Mouse (Mus musculus) spleen, embryonic (tissue): ENCODE data around the gene Hs3st2.

Experiments used
- CTCF ChIA-PET: fragments of 350-600 bp; sonication (Branson Sonifier 250); formaldehyde crosslinking; loops from one replicate; lab custom pipeline; 2022; lab: Charles Lee

Gene Hs3st2

GRCm38 (mm10) chr7:121456716-121457115 is 65.1 kb downstream of the Hs3st2 start:
- CTCF ChIA-PET = interaction anchor here (0.6 kb wide), 1 partner anchor 259 kb away, joined by 4 read pairs; no protein-coding TSS in a partner anchor

DNA sequence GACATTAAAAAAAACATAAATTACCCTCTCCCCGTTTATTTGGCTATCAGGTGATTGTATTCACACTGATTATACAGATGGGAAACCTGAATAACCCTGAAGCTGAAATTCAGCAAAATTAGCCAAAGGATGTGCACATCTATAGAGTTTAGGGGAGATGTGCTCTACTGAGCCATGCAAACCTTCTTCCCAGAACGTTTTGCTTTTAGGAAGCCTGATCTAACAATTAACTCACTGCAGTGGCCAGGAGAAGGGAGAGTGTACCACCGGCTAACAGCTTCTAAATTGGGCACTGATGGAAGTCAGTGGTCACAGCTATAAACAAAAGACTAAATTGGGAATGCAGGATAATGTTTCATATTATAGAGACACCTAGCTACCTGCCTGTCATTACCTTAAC is 66.4 kb downstream of the Hs3st2 start:
- CTCF ChIA-PET = no interaction called here

DNA sequence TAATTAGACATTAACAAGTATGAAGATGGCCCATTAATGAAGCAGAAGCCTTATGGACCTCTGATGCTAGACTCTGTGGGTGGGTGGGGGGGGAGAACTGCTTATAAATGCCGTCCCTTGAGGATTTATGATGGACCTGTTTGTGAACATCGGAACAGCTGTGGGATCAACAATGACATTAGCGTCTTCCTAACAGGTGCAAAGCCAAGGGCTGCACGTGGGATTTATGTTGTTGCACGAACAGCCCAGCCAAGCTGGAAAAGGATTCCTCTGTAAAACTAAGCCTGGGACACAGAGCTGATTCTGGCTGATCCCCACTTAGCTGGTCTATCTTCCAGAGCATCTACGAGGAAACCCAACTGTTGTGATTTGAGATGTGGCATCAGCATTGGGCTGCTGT is 69.0 kb downstream of the Hs3st2 start:
- CTCF ChIA-PET = no interaction called here

GRCm38 (mm10) chr7:121464441-121464840 is 72.8 kb downstream of the Hs3st2 start:
- CTCF ChIA-PET = no interaction called here

DNA sequence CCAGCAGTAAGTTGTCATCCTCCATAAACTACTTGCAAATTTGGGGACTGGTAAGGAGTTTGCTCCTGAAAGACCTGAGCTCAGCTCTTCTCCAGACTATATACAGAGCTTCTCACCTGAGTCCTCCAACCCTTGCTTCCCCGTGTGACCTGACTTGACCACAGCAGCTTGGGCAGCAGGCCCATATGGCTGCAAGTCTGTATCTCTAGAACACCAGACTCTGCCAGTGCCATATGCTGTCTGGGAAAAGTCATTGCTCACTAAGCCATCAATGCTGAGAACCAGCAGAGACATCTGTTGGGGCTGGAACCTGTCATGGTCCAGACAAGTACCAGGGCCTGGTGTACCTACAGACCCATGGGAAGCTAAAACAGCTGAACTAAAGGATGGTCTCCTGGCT is 73.5 kb downstream of the Hs3st2 start:
- CTCF ChIA-PET = interaction anchor here (1.1 kb wide), 1 partner anchor 15 kb away, joined by 3 read pairs; no protein-coding TSS in a partner anchor

DNA sequence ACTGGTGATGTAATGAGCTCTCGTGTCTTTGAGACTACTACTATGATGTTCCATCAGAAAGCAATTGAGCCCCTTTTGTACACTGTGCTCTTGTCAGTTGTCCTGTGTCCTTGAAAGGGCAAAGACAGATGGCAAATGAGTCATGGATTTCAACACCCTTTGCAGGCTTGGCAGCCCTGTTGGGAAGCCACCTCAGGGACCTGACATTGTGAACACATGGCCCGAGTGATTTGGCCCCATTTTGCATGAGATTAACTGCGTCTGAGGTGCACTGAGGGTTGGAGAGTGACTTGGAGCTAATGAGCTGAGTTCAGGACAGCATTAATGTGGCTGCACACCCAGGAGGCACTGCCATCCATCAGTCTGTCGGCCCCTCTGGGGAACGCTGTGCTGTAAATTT is 74.7 kb downstream of the Hs3st2 start:
- CTCF ChIA-PET = interaction anchor here (1.1 kb wide), 1 partner anchor 14 kb away, joined by 3 read pairs; no protein-coding TSS in a partner anchor

DNA sequence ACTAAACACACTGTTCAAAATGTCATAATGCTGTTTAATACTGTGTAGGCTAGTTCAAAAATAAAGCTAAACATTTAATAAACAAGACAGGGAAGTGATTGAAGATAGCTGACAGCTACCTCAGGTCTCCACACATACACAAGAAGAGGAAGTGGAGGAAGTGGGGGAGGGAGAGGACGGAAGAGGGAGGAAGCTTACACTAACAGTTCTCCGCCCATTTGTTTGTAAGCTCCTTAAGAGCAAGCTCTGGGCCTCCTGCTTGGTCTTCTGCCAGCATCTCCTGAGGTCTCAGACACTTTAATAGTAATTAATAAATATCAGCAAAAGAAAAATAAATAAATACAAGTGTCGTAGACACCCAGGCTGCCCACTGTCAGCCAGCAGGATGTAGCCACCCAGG is 77.8 kb downstream of the Hs3st2 start:
- CTCF ChIA-PET = no interaction called here

- CTCF ChIA-PET = no interaction called here
These were observed 86.6 kb downstream of the Hs3st2 start for GRCm38 (mm10) chr7:121478302-121478701.

DNA sequence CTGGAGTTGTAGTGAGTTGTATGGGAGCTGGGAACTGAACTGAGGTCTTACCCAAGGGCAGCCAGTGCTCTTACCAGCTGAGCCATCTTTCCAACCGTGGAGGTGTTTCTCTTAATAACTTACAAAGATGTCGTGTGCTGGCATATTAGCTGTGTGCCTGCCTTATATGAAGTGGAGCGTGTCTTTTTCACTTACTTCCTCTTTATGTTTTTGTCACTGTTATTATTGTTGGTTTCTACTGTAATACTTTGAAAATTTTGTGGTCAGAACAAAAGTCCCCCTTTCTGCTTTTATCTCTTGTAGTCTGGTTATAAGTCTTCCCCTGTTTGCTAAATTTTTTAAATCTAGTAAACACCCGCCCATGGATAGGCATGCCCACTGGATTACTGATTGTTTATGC is 88.4 kb downstream of the Hs3st2 start:
- CTCF ChIA-PET = interaction anchor here (1.0 kb wide), 1 partner anchor 15 kb away, joined by 3 read pairs; no protein-coding TSS in a partner anchor

DNA sequence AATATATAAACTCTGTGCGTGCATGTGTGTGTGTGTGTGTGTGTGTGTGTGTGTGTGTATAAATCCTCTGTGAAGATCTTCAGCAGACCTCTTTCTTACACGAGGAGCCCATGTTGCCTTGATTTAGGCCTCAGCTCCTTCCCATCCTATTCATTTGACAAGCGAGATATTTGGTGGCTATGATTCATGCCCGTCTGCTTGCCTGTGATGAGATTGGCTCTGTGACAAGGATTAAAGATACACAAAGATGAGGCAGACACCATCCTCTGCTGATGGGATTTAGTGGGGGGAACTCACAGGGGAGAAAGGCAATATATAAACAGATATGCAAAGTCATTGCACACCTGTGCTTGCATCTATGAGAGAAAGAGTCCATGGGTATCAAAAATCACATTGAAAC is 92.9 kb downstream of the Hs3st2 start:
- CTCF ChIA-PET = interaction anchor here (0.6 kb wide), 1 partner anchor 1241 kb away, joined by 4 read pairs; no protein-coding TSS in a partner anchor

DNA sequence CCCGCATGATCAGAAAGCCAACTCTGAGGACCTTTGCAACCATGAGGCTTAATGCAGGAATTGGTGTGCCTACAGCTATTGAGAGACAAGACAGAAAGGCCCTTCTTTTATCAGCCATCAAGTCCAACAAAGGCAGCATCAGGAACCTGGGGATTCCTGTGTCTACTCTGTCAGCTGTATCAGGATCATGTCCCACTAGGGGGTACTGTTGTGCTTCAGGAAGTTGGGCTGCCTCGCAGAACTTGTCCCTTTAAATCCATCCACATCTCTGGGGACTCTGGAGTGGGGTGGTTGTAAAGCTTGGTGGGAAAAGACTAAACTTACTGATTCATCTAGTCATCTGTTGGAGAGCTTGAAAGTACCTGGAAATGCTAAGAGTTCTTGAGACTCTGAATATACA is 93.6 kb downstream of the Hs3st2 start:
- CTCF ChIA-PET = interaction anchor here (0.6 kb wide), 1 partner anchor 1240 kb away, joined by 4 read pairs; no protein-coding TSS in a partner anchor

DNA sequence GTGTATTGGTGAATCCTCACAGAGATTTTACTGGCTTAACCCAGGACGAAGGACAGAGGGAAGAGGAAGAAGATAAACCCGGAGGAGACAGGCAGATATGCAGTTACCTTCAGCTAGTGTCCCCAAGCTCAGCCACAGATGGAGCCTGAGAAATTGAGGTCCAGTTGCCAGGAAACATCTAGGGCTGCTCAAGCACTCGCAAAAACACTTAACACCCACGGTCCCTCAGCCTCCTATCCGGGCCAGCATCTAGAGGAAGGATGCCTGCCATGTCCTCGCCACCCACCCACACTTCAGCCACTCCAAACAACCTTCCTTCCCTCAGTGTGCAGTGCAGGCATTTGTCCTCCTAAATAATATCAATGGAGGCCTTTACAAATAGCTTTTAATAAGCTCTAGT is 95.6 kb downstream of the Hs3st2 start:
- CTCF ChIA-PET = no interaction called here

DNA sequence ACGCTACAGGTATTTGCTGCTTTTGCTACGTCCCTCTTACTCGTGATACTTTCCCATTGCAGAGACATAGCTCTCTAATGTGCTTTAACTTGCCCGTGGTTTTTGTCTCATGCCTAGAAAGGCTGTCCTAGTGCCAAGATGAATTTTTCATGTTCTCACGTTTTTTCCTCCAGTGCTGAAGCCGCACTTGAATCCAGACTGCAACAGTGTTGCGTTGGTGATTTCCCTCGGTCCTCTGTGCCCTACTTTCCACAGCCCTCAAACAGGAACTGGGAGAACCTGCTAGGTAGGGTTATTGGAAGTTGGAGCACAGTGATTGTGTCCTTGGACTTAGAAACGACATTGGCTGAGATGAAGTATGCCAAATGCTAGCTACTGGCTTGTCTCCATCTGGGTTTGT is 97.7 kb downstream of the Hs3st2 start:
- CTCF ChIA-PET = no interaction called here

- CTCF ChIA-PET = interaction anchor here (0.6 kb wide), 1 partner anchor 10 kb away, joined by 4 read pairs; no protein-coding TSS in a partner anchor
These were observed 99.9 kb downstream of the Hs3st2 start for GRCm38 (mm10) chr7:121491455-121492005.

DNA sequence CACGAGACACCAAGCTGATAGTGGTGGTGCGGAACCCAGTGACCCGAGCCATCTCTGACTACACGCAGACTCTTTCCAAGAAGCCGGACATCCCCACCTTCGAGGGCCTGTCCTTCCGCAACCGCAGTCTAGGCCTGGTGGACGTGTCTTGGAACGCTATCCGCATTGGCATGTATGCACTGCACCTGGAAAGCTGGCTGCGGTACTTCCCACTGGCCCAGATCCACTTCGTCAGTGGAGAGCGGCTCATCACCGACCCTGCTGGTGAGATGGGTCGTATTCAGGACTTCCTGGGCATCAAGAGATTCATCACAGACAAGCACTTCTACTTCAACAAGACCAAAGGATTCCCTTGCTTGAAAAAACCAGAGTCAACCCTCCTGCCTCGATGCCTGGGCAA is 108.9 kb downstream of the Hs3st2 start:
- CTCF ChIA-PET = no interaction called here

DNA sequence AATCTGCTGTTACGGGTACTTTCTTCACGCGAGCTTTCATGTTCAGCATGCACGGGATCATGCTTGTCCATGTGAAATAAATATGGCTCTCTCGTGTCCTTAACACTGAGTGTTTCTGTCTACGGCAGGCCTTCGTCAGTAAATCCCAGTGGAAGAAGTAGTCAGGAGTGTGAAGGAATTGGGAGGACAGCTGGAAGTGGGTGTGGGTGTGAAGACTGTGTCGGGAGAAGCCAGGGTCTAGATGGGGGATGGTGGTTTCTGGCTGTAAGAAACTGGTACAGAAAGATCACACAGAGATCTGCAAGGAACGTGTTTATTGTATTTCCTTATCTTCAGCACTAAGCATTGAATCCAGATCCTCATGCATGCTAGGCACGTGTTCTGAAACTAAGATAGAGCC is 110.0 kb downstream of the Hs3st2 start:
- CTCF ChIA-PET = interaction anchor here (0.6 kb wide), 2 partner anchors 10 to 32 kb away, joined by 4 read pairs; no protein-coding TSS in a partner anchor

GRCm38 (mm10) chr7:121516727-121517126 is 125.1 kb downstream of the Hs3st2 start:
- CTCF ChIA-PET = no interaction called here

DNA sequence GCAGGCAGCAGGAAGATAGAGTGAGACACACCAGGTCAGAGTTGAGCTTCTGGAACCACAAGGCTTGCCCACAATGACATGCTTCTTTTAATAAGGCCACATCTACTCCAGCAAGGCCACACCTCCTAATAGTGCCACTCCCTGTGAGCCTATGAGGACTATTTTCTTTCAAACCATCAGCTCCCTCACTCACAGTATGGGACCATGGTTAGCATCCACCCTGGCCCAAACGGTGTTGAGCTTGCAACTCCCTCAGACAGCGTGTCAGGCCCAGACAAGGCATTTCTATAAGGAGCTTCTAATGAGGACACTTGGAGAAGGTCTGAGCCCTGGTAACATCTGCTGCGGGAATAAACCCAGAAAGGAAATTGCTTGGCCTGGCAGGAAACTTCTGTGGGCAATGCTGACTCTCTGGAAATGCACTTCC is 125.5 kb downstream of the Hs3st2 start:
- CTCF ChIA-PET = no interaction called here

DNA sequence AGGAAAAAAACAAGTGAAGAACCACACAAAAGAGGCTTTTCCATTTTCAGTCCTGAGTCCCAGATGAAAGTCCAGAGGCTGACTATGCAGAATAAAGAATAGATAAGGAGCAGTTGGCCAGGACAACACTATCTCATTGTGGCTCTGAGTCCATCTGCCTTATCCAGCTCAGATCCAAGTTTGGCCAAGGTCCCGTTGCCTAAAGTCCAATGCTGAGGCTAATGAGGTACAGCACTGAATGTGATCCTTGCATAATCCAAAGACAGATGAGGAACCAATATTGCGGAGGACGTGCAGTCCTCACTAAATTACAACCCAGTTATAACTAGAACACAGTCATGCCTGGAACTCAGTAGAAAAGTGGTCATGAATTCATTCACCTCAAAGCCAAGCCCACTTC is 130.5 kb downstream of the Hs3st2 start:
- CTCF ChIA-PET = no interaction called here

- CTCF ChIA-PET = no interaction called here
These were observed 137.4 kb downstream of the Hs3st2 start for GRCm38 (mm10) chr7:121529023-121529422.

DNA sequence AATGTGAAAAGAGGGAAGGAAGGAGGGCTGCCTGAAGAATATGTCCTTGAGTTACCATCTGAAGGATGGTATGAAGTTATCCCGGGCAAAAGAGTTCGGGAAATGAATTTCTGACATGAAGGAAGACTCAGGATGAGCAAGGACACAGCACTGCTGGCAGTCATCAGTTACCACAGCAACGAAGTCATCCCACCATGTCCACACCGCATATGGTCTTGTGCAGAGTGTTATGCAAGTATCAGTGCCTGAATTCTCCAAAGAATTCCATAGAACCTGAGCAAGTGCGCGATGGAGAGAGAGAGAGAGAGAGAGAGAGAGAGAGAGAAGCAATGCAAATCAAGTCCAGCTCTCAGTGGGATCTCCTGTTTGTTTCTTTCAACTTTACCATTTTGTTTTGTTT is 142.0 kb downstream of the Hs3st2 start:
- CTCF ChIA-PET = no interaction called here

DNA sequence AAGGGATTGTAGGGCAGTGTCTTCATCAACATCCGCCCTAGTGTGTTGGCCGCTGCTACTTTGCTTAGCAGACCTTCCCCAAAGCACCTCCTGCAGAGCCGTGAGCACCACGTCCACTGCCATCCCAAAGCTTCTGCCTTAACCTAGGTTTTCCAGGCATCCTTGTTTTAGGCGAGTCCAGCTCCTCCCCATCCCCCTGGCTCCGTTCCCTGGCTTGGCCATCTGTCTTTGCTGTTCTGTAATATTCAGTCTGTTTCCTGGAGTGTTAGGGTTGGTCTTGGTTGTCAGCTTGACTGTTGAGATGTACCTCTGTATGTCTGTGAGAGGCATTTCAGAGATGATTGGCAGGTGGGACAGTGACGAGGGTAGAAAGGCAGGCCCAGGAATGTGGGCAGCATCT is 142.7 kb downstream of the Hs3st2 start:
- CTCF ChIA-PET = no interaction called here

DNA sequence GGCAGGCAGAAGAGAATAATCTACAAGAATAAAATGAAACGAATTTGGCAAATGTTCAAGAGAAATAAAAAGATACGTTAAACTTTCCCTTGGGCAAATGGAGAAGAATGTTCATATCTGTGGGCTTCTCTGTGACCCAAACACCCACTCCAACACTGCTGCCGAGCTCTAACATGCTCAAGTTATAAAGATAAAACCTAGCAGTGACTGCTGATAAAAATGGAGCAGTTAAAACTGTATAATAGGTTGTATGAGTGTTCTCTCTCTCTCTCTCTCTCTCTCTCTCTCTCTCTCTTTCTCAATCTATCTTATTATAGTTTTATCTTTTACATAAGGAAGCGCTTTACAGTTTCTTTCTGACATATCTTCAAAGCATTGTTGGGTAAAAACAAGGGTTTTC is 144.3 kb downstream of the Hs3st2 start:
- CTCF ChIA-PET = no interaction called here
